Mouse (Mus musculus) embryonic facial prominence, embryonic 15.5 days (tissue): Measurements from ENCODE around the gene Gm17428. TPM values are rescaled to one million over a fixed set of nuclear protein-coding genes. Genes with fewer than 3 reads are reported as not detected.

Experiments
- ATAC-seq: fragments of 200-750 bp; cut with Nextera tagmentation; 2 replicates; pipeline ENCODE4 v1.8.0; 2017; ENCODE audit warnings: low read depth, moderate TSS enrichment; ENCODE audit not compliant: insufficient number of reproducible peaks, low FRiP score, low TSS enrichment
- H3K27ac ChIP-seq: fragments of 300-500 bp; sonication (generic); replicated peaks from 2 replicates; pipeline ENCODE4 v1.5.1; 2015; ENCODE audit warnings: mild to moderate bottlenecking, inconsistent platforms
- H3K27me3 ChIP-seq: fragments of 300-500 bp; sonication (generic); 2 replicates; pipeline ENCODE4 v1.6.1; 2015; ENCODE audit warnings: inconsistent platforms
- H3K36me3 ChIP-seq: fragments of 300-500 bp; sonication (generic); 2 replicates; pipeline ENCODE4 v1.6.1; 2015; ENCODE audit warnings: mild to moderate bottlenecking, inconsistent platforms
- H3K4me1 ChIP-seq: fragments of 300-500 bp; sonication (generic); 2 replicates; pipeline ENCODE4 v1.6.1; 2015; ENCODE audit warnings: inconsistent platforms
- H3K4me2 ChIP-seq: fragments of 300-500 bp; sonication (generic); replicated peaks from 2 replicates; pipeline ENCODE4 v1.6.1; 2015; ENCODE audit warnings: mild to moderate bottlenecking, inconsistent platforms
- H3K4me3 ChIP-seq: fragments of 300-500 bp; sonication (generic); replicated peaks from 2 replicates; pipeline ENCODE4 v1.5.1; 2015; ENCODE audit warnings: mild to moderate bottlenecking, inconsistent platforms
- H3K9ac ChIP-seq: fragments of 300-500 bp; sonication (generic); 2 replicates; pipeline ENCODE4 v1.6.1; 2015; ENCODE audit warnings: inconsistent platforms
- H3K9me3 ChIP-seq: fragments of 300-500 bp; sonication (generic); replicated peaks from 2 replicates; pipeline ENCODE4 v1.6.1; 2016; ENCODE audit warnings: inconsistent platforms
- WGBS: fragments of 180-500 bp; shearing (Covaris S2); methylation state at CpG from one replicate; pipeline ENCODE4 v1.1.7; 2015; 5-methylcytosine and 5-hydroxymethylcytosine counted together
- microRNA counts: library from miRNA; unstranded; fragments of <30 nt; microRNA quantifications from one replicate; lab custom pipeline; 2016
- microRNA-seq: library from miRNA; unstranded; fragments of <30 nt; microRNA quantifications from one replicate; pipeline ENCODE4, GENCODE M21; 2016; ENCODE audit warnings: borderline number of aligned reads
- polyA plus RNA-seq: library from polyadenylated mRNA; unstranded; fragments of >200 nt; fragmentation: Nextera tagmentation; extraction: Ambion mirVana; gene quantifications from 2 replicates; pipeline ENCODE4 v1.2.1, GENCODE M21; 2015

Gene Gm17428
- polyA plus RNA-seq, 1 experiment from 2014 or later: not detected

- H3K9ac ChIP-seq: peak overlapping the region; percentile 68
- H3K36me3 ChIP-seq: peaks cover 22% of the 10 kb centered on the region
- under 1% methylated on average over 17 of the region's 17 CpGs for WGBS
- H3K9me3 ChIP-seq: no peaks in the 10 kb centered on the region
- peak overlapping the region; percentile 73 for H3K4me2 ChIP-seq
- H3K4me1 ChIP-seq: no peaks in the 10 kb centered on the region
- ATAC-seq: peak; percentile 8; the same call in 1 of the 2 replicates
- peak overlapping the region; percentile 71 for H3K27ac ChIP-seq
- H3K27me3 ChIP-seq: no peaks in the 10 kb centered on the region
- H3K4me3 ChIP-seq: peak overlapping the region; percentile 76
Observed at GRCm38 (mm10) chr14:55015767-55016111, 39.0 kb downstream of the Gm17428 start.

GRCm38 (mm10) chr14:55016876-55017275 is 40.1 kb downstream of the Gm17428 start:
- 89% methylated on average over 16 of the region's 16 CpGs for WGBS
- Histone ChIP-seq H3K36me3 (peaks cover 33% of the 10 kb centered on the region), H3K4me3 (no peak overlapping the region), H3K27ac (no peak overlapping the region), H3K27me3 (no peaks in the 10 kb centered on the region), H3K4me1 (no peaks in the 10 kb centered on the region), H3K4me2 (no peak overlapping the region), H3K9ac (no peak overlapping the region), H3K9me3 (no peaks in the 10 kb centered on the region)
- ATAC-seq: no peak

GRCm38 (mm10) chr14:55020394-55020793 is 43.7 kb downstream of the Gm17428 start:
- Histone ChIP-seq H3K27ac (no peak overlapping the region), H3K9ac (no peak overlapping the region), H3K4me3 (no peak overlapping the region), H3K4me1 (no peaks in the 10 kb centered on the region), H3K27me3 (no peaks in the 10 kb centered on the region), H3K36me3 (peaks cover 67% of the 10 kb centered on the region), H3K4me2 (no peak overlapping the region), H3K9me3 (no peaks in the 10 kb centered on the region)
- no peak for ATAC-seq
- 84% methylated on average over 9 of the region's 9 CpGs for WGBS

- Histone ChIP-seq H3K27me3 (no peaks in the 10 kb centered on the region), H3K9me3 (no peaks in the 10 kb centered on the region), H3K27ac (no peak overlapping the region), H3K4me3 (no peak overlapping the region), H3K4me1 (0 out of 2 replicates have a peak, but pooled peaks cover 4% of the 10 kb centered on the region), H3K4me2 (no peak overlapping the region), H3K36me3 (peaks cover 58% of the 10 kb centered on the region), H3K9ac (no peak overlapping the region)
- no peak for ATAC-seq
- 88% methylated on average over 15 of the region's 15 CpGs for WGBS
Observed at GRCm38 (mm10) chr14:55023011-55023410, 46.3 kb downstream of the Gm17428 start.

GRCm38 (mm10) chr14:55024236-55024635 is 47.5 kb downstream of the Gm17428 start:
- peaks cover 56% of the 10 kb centered on the region for H3K36me3 ChIP-seq
- WGBS: 63% methylated on average over 7 of the region's 7 CpGs

DNA sequence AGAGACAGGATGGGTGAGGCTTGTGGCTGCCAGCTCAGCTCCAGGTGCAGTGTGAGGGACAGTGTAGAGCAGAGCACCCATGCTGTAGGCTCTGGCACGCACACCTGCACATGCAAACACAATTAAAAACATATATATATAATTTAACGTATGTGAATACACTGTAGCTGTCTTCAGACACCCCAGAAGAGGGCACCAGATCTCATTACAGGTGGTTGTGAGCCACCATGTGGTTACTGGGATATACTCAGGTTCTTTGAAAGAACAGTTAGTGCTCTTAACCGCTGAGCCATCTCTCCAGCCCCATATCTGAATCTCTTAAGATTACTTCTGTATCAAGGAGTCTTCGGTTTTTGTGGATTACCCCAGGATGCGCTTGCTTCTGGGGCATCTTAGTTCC is 48.8 kb downstream of the Gm17428 start:
- WGBS: 75% methylated on average over 5 of the region's 5 CpGs
- H3K4me1 ChIP-seq: peaks cover 14% of the 10 kb centered on the region
- no peaks in the 10 kb centered on the region for H3K9me3 ChIP-seq
- H3K9ac ChIP-seq: no peak overlapping the region
- peaks cover 50% of the 10 kb centered on the region for H3K36me3 ChIP-seq
- H3K4me2 ChIP-seq: no peak overlapping the region
- no peak overlapping the region for H3K27ac ChIP-seq
- no peak for ATAC-seq
- no peaks in the 10 kb centered on the region for H3K27me3 ChIP-seq
- H3K4me3 ChIP-seq: no peak overlapping the region

More at GRCm38 (mm10) chr14:55024236-55024635, 47.5 kb downstream of the Gm17428 start:
- no peak for ATAC-seq
- Histone ChIP-seq H3K9ac (no peak overlapping the region), H3K9me3 (no peaks in the 10 kb centered on the region), H3K27me3 (no peaks in the 10 kb centered on the region), H3K4me3 (no peak overlapping the region), H3K27ac (no peak overlapping the region), H3K4me1 (peaks cover 14% of the 10 kb centered on the region), H3K4me2 (no peak overlapping the region)

MicroRNA genes within 50 kb of the gene (microRNA counts, 519-probe panel; counts per million panel counts)
- microRNA mmu-miR-208a (lab: Ali Mortazavi, UCI) (1,877 counts per million, percentile 31 among the panel's probes with 10 or more counts), microRNA mmu-miR-208b (lab: Ali Mortazavi, UCI) (1,740 counts per million, percentile 23 among the panel's probes with 10 or more counts)

Small RNA genes lying within 50 kb of the gene (microRNA-seq; reads per million reads assigned to microRNA genes)
- 5.0 reads per million, percentile 20 among the genes with 10 or more reads in this experiment for gene Mir208a
- gene Mir208b: 90.5 reads per million, percentile 53 among the genes with 10 or more reads in this experiment

Other genes with a start within 250 kb of the Gm17428 start
- gene Slc7a8, start 195.0 kb upstream of the Gm17428 start, polyA plus RNA-seq: 6.5 and 6.8 TPM in 2 replicates
- gene Rnf212b, start 162.8 kb upstream of the Gm17428 start, polyA plus RNA-seq: not detected in 2 replicates
- 9.7 and 10.1 TPM in 2 replicates for gene Homez, start 106.0 kb upstream of the Gm17428 start, polyA plus RNA-seq
- gene Ppp1r3e, start 99.4 kb upstream of the Gm17428 start, polyA plus RNA-seq: 0.83 and 1.2 TPM in 2 replicates
- gene Bcl2l2, start 93.6 kb upstream of the Gm17428 start, polyA plus RNA-seq: 4.1 and 5.0 TPM in 2 replicates
- not detected in 2 replicates for gene Gm20521, start 93.5 kb upstream of the Gm17428 start, polyA plus RNA-seq
- 124 and 125 TPM in 2 replicates for gene Pabpn1, start 84.4 kb upstream of the Gm17428 start, polyA plus RNA-seq
- gene Slc22a17, start 63.8 kb upstream of the Gm17428 start, polyA plus RNA-seq: 81.7 and 93.6 TPM in 2 replicates
- 59.7 and 63.4 TPM in 2 replicates for gene Efs, start 50.8 kb upstream of the Gm17428 start, polyA plus RNA-seq
- 0.47 TPM in 1 of 2 replicates, not detected in the other for gene Il25, start 44.2 kb upstream of the Gm17428 start, polyA plus RNA-seq
- gene Cmtm5, start 40.7 kb upstream of the Gm17428 start, polyA plus RNA-seq: 8.9 and 9.4 TPM in 2 replicates
- 3.0 and 6.0 TPM in 2 replicates for gene Myh6, start 10.0 kb upstream of the Gm17428 start, polyA plus RNA-seq
- gene Myh7, start 17.7 kb downstream of the Gm17428 start, polyA plus RNA-seq: 21.5 and 33.1 TPM in 2 replicates
- gene Ngdn, start 38.5 kb downstream of the Gm17428 start, polyA plus RNA-seq: 70.7 and 73.9 TPM in 2 replicates
- 4.2 and 5.0 TPM in 2 replicates for gene Zfhx2, start 115.4 kb downstream of the Gm17428 start, polyA plus RNA-seq
- 21.5 and 22.4 TPM in 2 replicates for gene Thtpa, start 117.9 kb downstream of the Gm17428 start, polyA plus RNA-seq
- gene Ap1g2, start 129.7 kb downstream of the Gm17428 start, polyA plus RNA-seq: 25.5 and 29.1 TPM in 2 replicates
- gene Jph4, start 140.0 kb downstream of the Gm17428 start, polyA plus RNA-seq: 3.0 and 3.6 TPM in 2 replicates
- gene Dhrs2, start 245.1 kb downstream of the Gm17428 start, polyA plus RNA-seq: 14.4 and 33.7 TPM in 2 replicates